Mouse (Mus musculus): ENCODE measurements around the gene Olfr220.

- TF ChIP-seq CTCF (conservative IDR thresholded peaks at IDR 0.05; ENCODE audit: insufficient read depth, insufficient read length, low read depth, low read length) (no peak), POLR2A (IDR thresholded peaks at IDR 0.05; ENCODE audit: low read depth, low read length) (no peak)
These were observed 15.5 kb upstream of the Olfr220 start for GRCm38 (mm10) chr1:174426180-174426986.
